Mouse (Mus musculus) ES-E14 (cell line): ENCODE data around the gene Pccb.

Source experiments
- CHD2 ChIP-seq: IDR thresholded peaks from 2 replicates; pipeline ENCODE4 v1.6.1; 2014; ENCODE audit warnings: mild to moderate bottlenecking, low read depth, low read length, inconsistent platforms
- HCFC1 ChIP-seq: IDR thresholded peaks from 2 replicates; pipeline ENCODE4 v1.6.1; 2012; ENCODE audit warnings: low read length, inconsistent platforms, borderline replicate concordance; ENCODE audit not compliant: insufficient read depth
- MAFK ChIP-seq: IDR thresholded peaks from 2 replicates; pipeline ENCODE4 v1.6.1; 2014; ENCODE audit warnings: mild to moderate bottlenecking, low read depth, low read length, inconsistent platforms; ENCODE audit not compliant: insufficient read depth
- ZC3H11A ChIP-seq: IDR thresholded peaks from 2 replicates; pipeline ENCODE4 v1.6.1; 2012; ENCODE audit warnings: low read depth, mild to moderate bottlenecking, inconsistent platforms, low read length, borderline replicate concordance
- ZNF384 ChIP-seq: IDR thresholded peaks from 2 replicates; pipeline ENCODE4 v1.6.1; 2012; ENCODE audit warnings: low read depth, low read length, inconsistent platforms

DNA sequence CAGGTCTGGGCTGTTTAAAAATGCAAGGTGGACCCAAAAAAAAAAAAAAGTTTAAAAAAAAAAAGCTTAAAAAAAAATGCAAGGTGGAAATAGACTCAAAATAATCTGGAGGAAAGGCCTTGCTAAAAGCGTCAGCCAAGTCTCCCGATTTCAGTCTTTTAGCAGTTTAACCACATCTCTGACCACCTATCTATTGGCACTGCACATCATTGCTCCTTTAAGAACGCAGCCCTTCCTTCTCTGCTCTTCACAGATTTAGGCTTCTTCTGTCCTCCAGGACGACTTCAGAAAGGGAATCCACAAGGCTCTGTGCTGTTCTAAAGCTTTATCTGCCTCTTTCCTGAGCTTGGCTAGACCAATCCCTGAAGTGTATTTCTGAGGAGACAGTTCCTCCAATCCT lies 70.6 kb downstream of the Pccb start:
- TF ChIP-seq ZC3H11A (no peak), CHD2 (no peak), HCFC1 (no peak), MAFK (no peak), ZNF384 (no peak)
